Mouse (Mus musculus): Measurements from ENCODE around the gene Pcdh9. TPM values are rescaled to one million over a fixed set of nuclear protein-coding genes. Genes with fewer than 3 reads are reported as not detected.

The Pcdh9 gene
- polyA plus RNA-seq, 1 experiment from 2014 or later, result 6.3 TPM

GRCm38 (mm10) chr14:93725798-93726197 lies 164.7 kb downstream of the Pcdh9 start:
- Histone ChIP-seq H3K36me3 (ENCODE audit: control insufficient read depth, insufficient read depth) (no peaks in the 10 kb centered on the region), H3K9ac (ENCODE audit: low read length) (no peak overlapping the region), H3K27me3 (ENCODE audit: control insufficient read depth, insufficient read depth, low read length) (no peaks in the 10 kb centered on the region), H3K4me1 (ENCODE audit: control insufficient read depth, insufficient read depth, low read length) (no peaks in the 10 kb centered on the region), H3K27ac (ENCODE audit: low read length) (no peak overlapping the region), H3K9me3 (replicated peaks; ENCODE audit: control insufficient read depth, low read length) (no peaks in the 10 kb centered on the region), H3K4me2 (ENCODE audit: low read depth, low read length) (no peak overlapping the region), H3K4me3 (ENCODE audit: low read length) (no peak overlapping the region)
- ATAC-seq (replicated peaks; ENCODE audit: extremely low read depth, insufficient read depth, low FRiP score), result no peak
- 33% methylated on average over 1 of the region's 1 CpGs for WGBS

GRCm38 (mm10) chr14:93719208-93719607 lies 171.3 kb downstream of the Pcdh9 start:
- H3K27me3 ChIP-seq (ENCODE audit: control insufficient read depth, insufficient read depth, low read length), result no peaks in the 10 kb centered on the region
- H3K9ac ChIP-seq (ENCODE audit: low read length), result no peak overlapping the region
- H3K4me3 ChIP-seq (ENCODE audit: low read length), result no peak overlapping the region
- no peaks in the 10 kb centered on the region for H3K9me3 ChIP-seq (replicated peaks; ENCODE audit: control insufficient read depth, low read length)
- WGBS, result 54% methylated on average over 1 of the region's 1 CpGs
- H3K4me2 ChIP-seq (ENCODE audit: low read depth, low read length), result no peak overlapping the region
- H3K4me1 ChIP-seq (ENCODE audit: control insufficient read depth, insufficient read depth, low read length), result no peaks in the 10 kb centered on the region
- no peak for ATAC-seq (replicated peaks; ENCODE audit: extremely low read depth, insufficient read depth, low FRiP score)
- no peak overlapping the region for H3K27ac ChIP-seq (ENCODE audit: low read length)
- no peaks in the 10 kb centered on the region for H3K36me3 ChIP-seq (ENCODE audit: control insufficient read depth, insufficient read depth)

- ATAC-seq (replicated peaks; ENCODE audit: extremely low read depth, insufficient read depth, low FRiP score), result no peak
- H3K9ac ChIP-seq (ENCODE audit: low read length), result no peak overlapping the region
- no peak overlapping the region for H3K4me3 ChIP-seq (ENCODE audit: low read length)
- no peaks in the 10 kb centered on the region for H3K36me3 ChIP-seq (ENCODE audit: control insufficient read depth, insufficient read depth)
- no peak overlapping the region for H3K4me2 ChIP-seq (ENCODE audit: low read depth, low read length)
- H3K9me3 ChIP-seq (replicated peaks; ENCODE audit: control insufficient read depth, low read length), result no peaks in the 10 kb centered on the region
- no peaks in the 10 kb centered on the region for H3K27me3 ChIP-seq (ENCODE audit: control insufficient read depth, insufficient read depth, low read length)
- H3K27ac ChIP-seq (ENCODE audit: low read length), result no peak overlapping the region
- WGBS, result 81% methylated on average over 12 of the region's 12 CpGs
- no peaks in the 10 kb centered on the region for H3K4me1 ChIP-seq (ENCODE audit: control insufficient read depth, insufficient read depth, low read length)
Measured at GRCm38 (mm10) chr14:93713250-93713935, 177.1 kb downstream of the Pcdh9 start.

GRCm38 (mm10) chr14:93708651-93709050 lies 181.8 kb downstream of the Pcdh9 start:
- H3K4me1 ChIP-seq (ENCODE audit: control insufficient read depth, insufficient read depth, low read length), result no peaks in the 10 kb centered on the region
- no peaks in the 10 kb centered on the region for H3K36me3 ChIP-seq (ENCODE audit: control insufficient read depth, insufficient read depth)
- H3K4me2 ChIP-seq (ENCODE audit: low read depth, low read length), result no peak overlapping the region
- ATAC-seq (replicated peaks; ENCODE audit: extremely low read depth, insufficient read depth, low FRiP score), result no peak
- no peak overlapping the region for H3K27ac ChIP-seq (ENCODE audit: low read length)
- H3K4me3 ChIP-seq (ENCODE audit: low read length), result no peak overlapping the region
- H3K9me3 ChIP-seq (replicated peaks; ENCODE audit: control insufficient read depth, low read length), result no peaks in the 10 kb centered on the region
- no peaks in the 10 kb centered on the region for H3K27me3 ChIP-seq (ENCODE audit: control insufficient read depth, insufficient read depth, low read length)
- WGBS, result 59% methylated on average over 3 of the region's 3 CpGs
- no peak overlapping the region for H3K9ac ChIP-seq (ENCODE audit: low read length)

GRCm38 (mm10) chr14:93701385-93702101 lies 188.9 kb downstream of the Pcdh9 start:
- no peaks in the 10 kb centered on the region for H3K36me3 ChIP-seq (ENCODE audit: control insufficient read depth, insufficient read depth)
- 57% methylated on average over 12 of the region's 12 CpGs for WGBS
- H3K4me1 ChIP-seq (ENCODE audit: control insufficient read depth, insufficient read depth, low read length), result no peaks in the 10 kb centered on the region

GRCm38 (mm10) chr14:93700916-93701315 lies 189.6 kb downstream of the Pcdh9 start:
- H3K27me3 ChIP-seq (ENCODE audit: control insufficient read depth, insufficient read depth, low read length), result no peaks in the 10 kb centered on the region
- no peak for ATAC-seq (replicated peaks; ENCODE audit: extremely low read depth, insufficient read depth, low FRiP score)
- H3K27ac ChIP-seq (ENCODE audit: low read length), result no peak overlapping the region
- 80% methylated on average over 1 of the region's 1 CpGs for WGBS
- no peaks in the 10 kb centered on the region for H3K4me1 ChIP-seq (ENCODE audit: control insufficient read depth, insufficient read depth, low read length)
- H3K4me2 ChIP-seq (ENCODE audit: low read depth, low read length), result no peak overlapping the region
- H3K36me3 ChIP-seq (ENCODE audit: control insufficient read depth, insufficient read depth), result no peaks in the 10 kb centered on the region
- H3K9me3 ChIP-seq (replicated peaks; ENCODE audit: control insufficient read depth, low read length), result no peaks in the 10 kb centered on the region
- H3K4me3 ChIP-seq (ENCODE audit: low read length), result no peak overlapping the region
- H3K9ac ChIP-seq (ENCODE audit: low read length), result no peak overlapping the region

More at GRCm38 (mm10) chr14:93701385-93702101, 188.9 kb downstream of the Pcdh9 start:
- Histone ChIP-seq H3K27me3 (ENCODE audit: control insufficient read depth, insufficient read depth, low read length) (no peaks in the 10 kb centered on the region), H3K9me3 (replicated peaks; ENCODE audit: control insufficient read depth, low read length) (no peaks in the 10 kb centered on the region), H3K9ac (ENCODE audit: low read length) (no peak overlapping the region), H3K27ac (ENCODE audit: low read length) (no peak overlapping the region), H3K4me3 (ENCODE audit: low read length) (no peak overlapping the region), H3K4me2 (ENCODE audit: low read depth, low read length) (no peak overlapping the region)
- no peak for ATAC-seq (replicated peaks; ENCODE audit: extremely low read depth, insufficient read depth, low FRiP score)

- WGBS, result 36% methylated on average over 1 of the region's 1 CpGs
Measured at GRCm38 (mm10) chr14:93684641-93685040, 205.8 kb downstream of the Pcdh9 start.

GRCm38 (mm10) chr14:93675273-93676068 lies 215.0 kb downstream of the Pcdh9 start:
- H3K27ac ChIP-seq (ENCODE audit: low read length), result no peak overlapping the region
- 78% methylated on average over 5 of the region's 5 CpGs for WGBS
- no peak overlapping the region for H3K4me3 ChIP-seq (ENCODE audit: low read length)
- peaks cover 6% of the 10 kb centered on the region; the same call in 1 of the 2 replicates for H3K9me3 ChIP-seq (replicated peaks; ENCODE audit: control insufficient read depth, low read length)
- H3K9ac ChIP-seq (ENCODE audit: low read length), result no peak overlapping the region
- H3K27me3 ChIP-seq (ENCODE audit: control insufficient read depth, insufficient read depth, low read length), result no peaks in the 10 kb centered on the region
- no peaks in the 10 kb centered on the region for H3K4me1 ChIP-seq (ENCODE audit: control insufficient read depth, insufficient read depth, low read length)
- no peaks in the 10 kb centered on the region for H3K36me3 ChIP-seq (ENCODE audit: control insufficient read depth, insufficient read depth)
- no peak for ATAC-seq (replicated peaks; ENCODE audit: extremely low read depth, insufficient read depth, low FRiP score)
- no peak overlapping the region for H3K4me2 ChIP-seq (ENCODE audit: low read depth, low read length)

More at GRCm38 (mm10) chr14:93684641-93685040, 205.8 kb downstream of the Pcdh9 start:
- no peak overlapping the region for H3K27ac ChIP-seq (ENCODE audit: low read length)
- H3K9ac ChIP-seq (ENCODE audit: low read length), result no peak overlapping the region
- no peak overlapping the region for H3K4me2 ChIP-seq (ENCODE audit: low read depth, low read length)
- H3K27me3 ChIP-seq (ENCODE audit: control insufficient read depth, insufficient read depth, low read length), result no peaks in the 10 kb centered on the region
- H3K4me1 ChIP-seq (ENCODE audit: control insufficient read depth, insufficient read depth, low read length), result no peaks in the 10 kb centered on the region
- no peak for ATAC-seq (replicated peaks; ENCODE audit: extremely low read depth, insufficient read depth, low FRiP score)
- peaks cover 4% of the 10 kb centered on the region; the same call in 1 of the 2 replicates for H3K9me3 ChIP-seq (replicated peaks; ENCODE audit: control insufficient read depth, low read length)
- H3K36me3 ChIP-seq (ENCODE audit: control insufficient read depth, insufficient read depth), result no peaks in the 10 kb centered on the region
- H3K4me3 ChIP-seq (ENCODE audit: low read length), result no peak overlapping the region
